Mouse (Mus musculus) hindbrain, embryonic 10.5 days (tissue): Measurements from ENCODE around the gene B4galt5. TPM values are rescaled to one million over a fixed set of nuclear protein-coding genes. Genes with fewer than 3 reads are reported as not detected.

Source experiments
- DNase-seq: peaks from one replicate; pipeline ENCODE4 v3.0.0-alpha.2; 2017; ENCODE audit warnings: low spot score
- H3K27ac ChIP-seq: fragments of 300-500 bp; sonication (generic); 2 replicates; pipeline ENCODE4 v1.5.1; 2016; ENCODE audit warnings: mild to moderate bottlenecking, moderate library complexity
- H3K27me3 ChIP-seq: fragments of 300-500 bp; sonication (generic); 2 replicates; pipeline ENCODE4 v1.6.1; 2016; ENCODE audit warnings: mild to moderate bottlenecking; ENCODE audit not compliant: poor library complexity, insufficient read depth, severe bottlenecking
- H3K36me3 ChIP-seq: fragments of 300-500 bp; sonication (generic); 2 replicates; pipeline ENCODE4 v1.6.1; 2016; ENCODE audit warnings: mild to moderate bottlenecking, moderate library complexity
- H3K4me1 ChIP-seq: fragments of 300-500 bp; sonication (generic); replicated peaks from 2 replicates; pipeline ENCODE4 v1.6.1; 2016; ENCODE audit warnings: mild to moderate bottlenecking
- H3K4me3 ChIP-seq: fragments of 300-500 bp; sonication (generic); 2 replicates; pipeline ENCODE4 v1.5.1; 2016; ENCODE audit warnings: mild to moderate bottlenecking, moderate library complexity
- H3K9me3 ChIP-seq: fragments of 300-500 bp; sonication (generic); 2 replicates; pipeline ENCODE4 v1.6.1; 2016; ENCODE audit warnings: mild to moderate bottlenecking, moderate library complexity
- WGBS: fragments of 180-500 bp; shearing (Covaris S2); methylation state at CpG from one replicate; pipeline ENCODE4 v1.1.7; 2016; 5-methylcytosine and 5-hydroxymethylcytosine counted together
- polyA plus RNA-seq: library from polyadenylated mRNA; unstranded; fragments of >200 nt; fragmentation: Nextera tagmentation; extraction: Ambion mirVana; gene quantifications from 2 replicates; pipeline ENCODE4 v1.2.1, GENCODE M21; 2016

B4galt5 gene
- polyA plus RNA-seq, 1 experiment from 2014 or later, result 10.6 TPM

DNA sequence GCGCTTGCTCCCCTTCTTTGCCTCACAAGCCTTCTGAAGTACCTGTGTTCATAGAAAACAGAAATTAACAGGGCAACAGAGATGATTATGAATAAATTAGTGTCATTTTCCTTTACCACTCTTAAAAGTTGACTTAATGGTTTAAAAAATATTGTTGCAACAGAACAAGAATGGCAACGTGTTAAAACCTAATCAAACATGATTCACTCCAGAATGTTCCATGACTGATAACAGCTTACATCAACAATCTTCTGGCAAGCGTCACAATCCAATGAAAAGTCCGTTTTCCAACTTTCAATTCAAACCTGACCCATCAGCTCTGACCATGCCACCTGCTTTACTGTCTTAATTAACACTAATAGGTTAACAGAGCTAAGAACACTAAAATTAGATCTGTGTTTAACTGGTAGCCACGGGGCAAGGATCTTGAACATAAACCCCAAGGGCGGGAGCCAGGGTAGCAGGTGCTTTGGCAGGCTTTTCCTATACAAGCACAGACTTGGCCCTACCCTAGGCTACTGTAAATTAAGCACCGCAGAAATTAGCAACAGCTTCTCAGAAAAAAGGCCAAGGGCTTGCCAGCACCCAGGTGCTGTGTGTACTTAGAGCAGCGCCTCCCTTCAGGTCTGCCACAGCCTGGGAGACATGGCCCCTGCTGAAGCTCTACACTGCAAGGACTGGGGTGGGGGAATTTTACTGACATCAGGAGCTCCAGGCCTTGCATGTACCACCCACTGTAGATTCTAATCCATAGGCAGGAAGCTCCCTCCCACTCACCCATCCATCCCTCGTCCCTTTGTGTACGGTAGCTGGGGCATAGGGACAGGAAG is 12.4 kb downstream of the B4galt5 start:
- no peak for DNase-seq
- WGBS, result 81% methylated on average over 10 of the region's 10 CpGs
- Histone ChIP-seq H3K27ac (peak overlapping the region; percentile 35; the same call in 1 of the 2 replicates), H3K27me3 (no peaks in the 10 kb centered on the region), H3K4me1 (peaks cover 40% of the 10 kb centered on the region), H3K9me3 (no peaks in the 10 kb centered on the region), H3K4me3 (no peak overlapping the region), H3K36me3 (no peaks in the 10 kb centered on the region)

DNA sequence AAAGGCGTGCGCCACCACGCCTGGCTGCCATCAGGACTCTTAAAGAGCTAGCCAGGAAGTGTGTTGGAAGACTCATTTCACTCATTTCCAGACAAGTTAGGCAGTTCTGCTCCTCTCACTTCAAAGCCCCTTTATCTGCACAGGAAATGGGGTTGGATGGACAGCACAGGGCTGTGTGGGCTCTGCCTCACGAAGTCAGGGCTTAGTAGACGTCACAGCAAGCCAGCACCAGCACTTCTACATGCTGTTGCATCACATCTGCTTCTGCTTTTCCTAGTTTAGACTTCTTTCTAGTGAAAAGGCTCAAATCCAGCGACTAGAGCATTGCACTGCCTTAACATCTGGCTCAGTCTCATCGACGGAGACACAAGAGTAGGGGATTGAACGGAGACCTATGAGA is 13.9 kb downstream of the B4galt5 start:
- no peak for DNase-seq
- 84% methylated on average over 9 of the region's 9 CpGs for WGBS
- no peaks in the 10 kb centered on the region for H3K36me3 ChIP-seq
- no peaks in the 10 kb centered on the region for H3K27me3 ChIP-seq
- no peak overlapping the region for H3K27ac ChIP-seq
- no peak overlapping the region for H3K4me3 ChIP-seq
- H3K9me3 ChIP-seq, result no peaks in the 10 kb centered on the region
- H3K4me1 ChIP-seq, result peaks cover 43% of the 10 kb centered on the region

- WGBS, result 92% methylated on average over 4 of the region's 4 CpGs
- no peaks in the 10 kb centered on the region for H3K9me3 ChIP-seq
- H3K4me1 ChIP-seq, result peaks cover 43% of the 10 kb centered on the region
- H3K27ac ChIP-seq, result no peak overlapping the region
- no peak overlapping the region for H3K4me3 ChIP-seq
- no peaks in the 10 kb centered on the region for H3K27me3 ChIP-seq
- no peak for DNase-seq
- no peaks in the 10 kb centered on the region for H3K36me3 ChIP-seq
Measured at GRCm38 (mm10) chr2:167334312-167334711, 14.7 kb downstream of the B4galt5 start.

GRCm38 (mm10) chr2:167333450-167333849 is 15.5 kb downstream of the B4galt5 start:
- H3K27ac ChIP-seq, result no peak overlapping the region
- no peaks in the 10 kb centered on the region for H3K27me3 ChIP-seq
- DNase-seq, result no peak
- H3K4me1 ChIP-seq, result peaks cover 43% of the 10 kb centered on the region
- H3K36me3 ChIP-seq, result no peaks in the 10 kb centered on the region
- no peak overlapping the region for H3K4me3 ChIP-seq
- WGBS, result 87% methylated on average over 6 of the region's 6 CpGs
- H3K9me3 ChIP-seq, result no peaks in the 10 kb centered on the region

DNA sequence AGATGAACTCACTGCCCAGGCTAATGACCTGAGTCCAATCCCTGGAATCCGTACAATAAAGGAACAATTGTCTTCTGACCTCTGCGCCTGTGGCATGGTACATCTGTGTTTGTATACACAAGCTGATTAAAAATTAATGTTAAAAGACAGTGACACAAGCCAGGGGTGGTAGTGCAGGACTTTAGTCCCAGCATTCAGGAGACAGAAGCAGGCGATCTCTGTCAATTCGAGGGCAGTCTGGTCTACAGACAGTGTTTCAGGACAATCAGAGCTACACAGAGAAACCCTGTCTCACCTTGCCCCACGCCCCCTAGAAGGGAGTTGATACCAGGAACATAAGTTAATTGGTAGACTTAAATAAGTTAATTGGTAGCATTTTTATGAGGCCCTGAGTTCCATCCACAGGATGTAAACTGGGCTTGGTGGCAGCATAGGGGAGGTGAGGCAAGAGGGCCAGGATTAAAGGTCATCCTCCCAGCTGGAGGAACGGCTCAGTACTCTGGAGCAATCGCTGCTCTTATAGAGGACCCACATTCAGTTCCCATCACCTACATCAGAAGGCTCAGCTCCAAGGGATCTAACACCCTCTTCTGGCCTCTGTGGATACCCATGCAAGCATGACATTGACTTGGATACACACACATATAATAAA is 16.5 kb downstream of the B4galt5 start:
- DNase-seq, result no peak
- 77% methylated on average over 7 of the region's 7 CpGs for WGBS
- no peaks in the 10 kb centered on the region for H3K27me3 ChIP-seq

DNA sequence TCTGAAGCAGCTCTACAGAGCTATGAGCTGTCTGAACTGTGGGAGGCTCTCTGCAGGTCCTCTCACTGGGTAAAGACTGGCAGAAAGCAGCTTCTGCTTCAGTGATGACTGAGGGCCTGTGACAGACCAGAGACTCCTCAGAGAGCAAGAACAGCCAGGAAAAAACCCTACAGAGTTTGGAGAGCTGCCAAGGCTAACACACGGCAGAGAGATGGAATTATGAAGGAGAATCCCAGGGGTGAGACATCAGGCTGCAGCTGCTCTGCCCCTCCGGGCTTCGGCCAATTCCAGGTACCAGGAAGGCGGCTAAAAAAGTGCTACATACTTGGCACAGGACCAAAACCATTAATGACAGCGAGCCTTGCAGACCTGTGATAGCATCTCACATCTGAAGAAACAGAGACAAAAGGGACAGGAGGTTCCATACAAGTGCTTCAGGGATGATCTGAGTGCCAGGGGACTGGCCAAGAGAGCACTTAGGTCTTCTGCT is 17.5 kb downstream of the B4galt5 start:
- H3K4me1 ChIP-seq, result peaks cover 48% of the 10 kb centered on the region
- H3K9me3 ChIP-seq, result no peaks in the 10 kb centered on the region
- 78% methylated on average over 5 of the region's 5 CpGs for WGBS
- H3K36me3 ChIP-seq, result no peaks in the 10 kb centered on the region
- H3K27me3 ChIP-seq, result no peaks in the 10 kb centered on the region
- H3K4me3 ChIP-seq, result no peak overlapping the region
- no peak overlapping the region for H3K27ac ChIP-seq
- no peak for DNase-seq

More for the DNA sequence above, 16.5 kb downstream of the B4galt5 start:
- no peaks in the 10 kb centered on the region for H3K36me3 ChIP-seq
- H3K27ac ChIP-seq, result no peak overlapping the region
- H3K4me1 ChIP-seq, result peaks cover 46% of the 10 kb centered on the region
- H3K4me3 ChIP-seq, result no peak overlapping the region
- H3K9me3 ChIP-seq, result no peaks in the 10 kb centered on the region

DNA sequence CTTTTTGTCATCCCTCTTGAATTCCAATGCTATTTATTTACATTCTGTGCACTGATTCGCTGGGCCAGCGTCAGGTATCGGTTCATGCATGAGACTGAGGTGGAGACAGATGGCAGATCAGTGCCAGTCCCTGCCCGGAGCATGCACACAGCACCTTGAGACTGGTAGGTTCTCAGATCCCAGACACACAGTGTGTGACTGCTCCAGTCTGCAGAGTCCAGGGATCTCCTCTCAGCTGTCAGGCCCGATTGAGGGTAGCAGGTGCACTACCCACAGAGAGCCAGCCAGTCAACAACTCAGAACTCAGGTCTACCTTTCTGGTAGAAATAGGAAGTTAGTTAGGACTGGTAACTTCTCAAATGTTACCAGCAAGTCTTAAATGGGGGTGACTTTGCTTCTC is 18.4 kb downstream of the B4galt5 start:
- no peak overlapping the region for H3K27ac ChIP-seq
- WGBS, result 87% methylated on average over 5 of the region's 5 CpGs

GRCm38 (mm10) chr2:167329478-167330262 is 19.3 kb downstream of the B4galt5 start:
- Histone ChIP-seq H3K27me3 (no peaks in the 10 kb centered on the region), H3K4me1 (peaks cover 43% of the 10 kb centered on the region), H3K27ac (no peak overlapping the region), H3K36me3 (no peaks in the 10 kb centered on the region), H3K4me3 (no peak overlapping the region), H3K9me3 (no peaks in the 10 kb centered on the region)
- no peak for DNase-seq
- WGBS, result 92% methylated on average over 9 of the region's 9 CpGs

More for the DNA sequence above, 18.4 kb downstream of the B4galt5 start:
- H3K4me1 ChIP-seq, result peaks cover 48% of the 10 kb centered on the region
- no peaks in the 10 kb centered on the region for H3K36me3 ChIP-seq
- no peaks in the 10 kb centered on the region for H3K27me3 ChIP-seq
- no peaks in the 10 kb centered on the region for H3K9me3 ChIP-seq
- no peak for DNase-seq
- no peak overlapping the region for H3K4me3 ChIP-seq

GRCm38 (mm10) chr2:167328340-167328739 is 20.6 kb downstream of the B4galt5 start:
- H3K4me1 ChIP-seq, result peaks cover 43% of the 10 kb centered on the region
- no peaks in the 10 kb centered on the region for H3K9me3 ChIP-seq
- WGBS, result 89% methylated on average over 6 of the region's 6 CpGs
- no peak overlapping the region for H3K4me3 ChIP-seq
- no peaks in the 10 kb centered on the region for H3K27me3 ChIP-seq
- no peaks in the 10 kb centered on the region for H3K36me3 ChIP-seq
- DNase-seq, result no peak
- no peak overlapping the region for H3K27ac ChIP-seq

DNA sequence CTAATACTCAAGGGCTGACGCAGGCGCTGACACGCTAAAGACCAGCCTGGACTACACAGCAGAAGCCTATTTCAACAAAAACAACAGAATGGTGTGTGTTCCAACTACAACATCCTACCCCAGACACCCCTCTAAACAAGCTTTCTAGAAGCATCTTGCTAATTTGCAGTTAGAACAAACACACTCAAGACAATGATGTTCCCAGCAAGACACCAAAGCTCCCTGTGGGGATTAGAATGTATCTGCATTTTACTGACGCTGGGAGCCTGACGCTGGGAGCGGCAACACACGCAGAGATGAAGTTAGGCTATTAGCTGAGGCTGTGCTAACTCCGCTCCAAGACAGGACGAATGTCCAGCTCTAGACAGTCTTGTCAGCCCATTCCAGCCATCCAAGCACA is 22.4 kb downstream of the B4galt5 start:
- Histone ChIP-seq H3K27ac (peak overlapping the region; percentile 53; the same call in 1 of the 2 replicates), H3K4me3 (no peak overlapping the region), H3K36me3 (no peaks in the 10 kb centered on the region), H3K9me3 (no peaks in the 10 kb centered on the region), H3K27me3 (no peaks in the 10 kb centered on the region), H3K4me1 (peaks cover 34% of the 10 kb centered on the region)
- 49% methylated on average over 9 of the region's 9 CpGs for WGBS
- DNase-seq, result no peak

GRCm38 (mm10) chr2:167324151-167324930 is 24.6 kb downstream of the B4galt5 start:
- Histone ChIP-seq H3K27ac (no peak overlapping the region), H3K4me1 (peaks cover 27% of the 10 kb centered on the region), H3K27me3 (no peaks in the 10 kb centered on the region), H3K9me3 (no peaks in the 10 kb centered on the region), H3K4me3 (no peak overlapping the region), H3K36me3 (no peaks in the 10 kb centered on the region)
- 85% methylated on average over 10 of the region's 10 CpGs for WGBS
- no peak for DNase-seq

DNA sequence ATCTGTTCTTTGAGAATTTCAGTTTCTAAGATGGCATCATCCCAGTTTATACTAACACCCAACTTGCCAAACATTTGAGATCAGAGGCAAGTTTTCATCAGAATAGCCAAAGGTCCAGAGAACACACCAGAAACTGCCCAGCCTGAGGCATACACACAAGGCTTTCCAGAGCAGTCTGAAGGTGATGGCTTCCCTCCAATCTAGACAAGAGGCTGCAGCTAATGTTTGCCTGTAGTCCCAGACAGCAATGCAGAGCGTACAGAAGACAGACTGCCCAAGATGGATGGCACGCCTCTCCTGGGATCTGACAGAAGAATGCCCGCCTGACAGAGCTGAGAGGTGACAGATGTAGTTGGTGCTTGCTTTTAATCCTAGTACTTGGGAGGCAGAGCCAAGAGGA is 25.9 kb downstream of the B4galt5 start:
- Histone ChIP-seq H3K4me3 (no peak overlapping the region), H3K9me3 (no peaks in the 10 kb centered on the region), H3K27me3 (no peaks in the 10 kb centered on the region), H3K36me3 (no peaks in the 10 kb centered on the region), H3K4me1 (peaks cover 38% of the 10 kb centered on the region), H3K27ac (no peak overlapping the region)
- 82% methylated on average over 3 of the region's 3 CpGs for WGBS
- no peak for DNase-seq
